Mouse (Mus musculus) CH12.LX (cell line): ENCODE data around the gene Arhgap29. TPM values are rescaled to one million over a fixed set of nuclear protein-coding genes. Genes with fewer than 3 reads are reported as not detected.

Experiments used
- DNase-seq: peaks from one replicate; pipeline ENCODE4 v3.0.0-alpha.2; 2013; ENCODE audit errors: extremely low read depth
- H3K27ac ChIP-seq: 2 replicates; pipeline ENCODE4 v1.5.1; 2012; ENCODE audit warnings: low read depth, mild to moderate bottlenecking, control low read depth, moderate library complexity; ENCODE audit not compliant: insufficient read depth
- H3K27me3 ChIP-seq: replicated peaks from 2 replicates; pipeline ENCODE3; 2012; ENCODE audit warnings: inconsistent platforms
- H3K36me3 ChIP-seq, 2 experiments: replicated peaks in 1 of 2; 2 replicates each; pipeline versions ENCODE3 to v1.6.1; 2012; ENCODE audit warnings: inconsistent platforms in 1 of 2, low read length in 1 of 2, mild to moderate bottlenecking in 1 of 2, mixed read lengths in 1 of 2, moderate library complexity in 1 of 2; ENCODE audit not compliant: control insufficient read depth in 1 of 2, insufficient read depth in 1 of 2
- H3K4me1 ChIP-seq, 2 experiments: 2 replicates each; pipeline ENCODE4 v1.6.1; 2012; ENCODE audit warnings: inconsistent platforms in 1 of 2, moderate library complexity in 1 of 2; ENCODE audit not compliant: insufficient read depth in 2 of 2, control insufficient read depth in 1 of 2
- H3K4me2 ChIP-seq: 2 replicates; pipeline ENCODE4 v1.6.1; 2012; ENCODE audit warnings: low read depth, mild to moderate bottlenecking, control low read depth; ENCODE audit not compliant: poor library complexity, insufficient read depth, severe bottlenecking
- H3K4me3 ChIP-seq, 3 experiments: fragments of 150-350 bp in 1 of 3; sonication (generic) in 1 of 3; replicated peaks in 1 of 3; 2 replicates each; pipeline versions ENCODE3 to v1.5.1; 2011 to 2012; ENCODE audit warnings: low read depth in 2 of 3, low read length in 2 of 3, mild to moderate bottlenecking in 2 of 3, moderate library complexity in 2 of 3, control low read depth in 1 of 3, improper control_type of control experiment in 1 of 3, inconsistent platforms in 1 of 3, mixed read lengths in 1 of 3; ENCODE audit not compliant: poor library complexity in 1 of 3
- H3K79me2 ChIP-seq: replicated peaks from 2 replicates; pipeline ENCODE4 v1.6.1; 2012; ENCODE audit warnings: mild to moderate bottlenecking, moderate library complexity; ENCODE audit not compliant: control insufficient read depth, poor library complexity, insufficient read depth, severe bottlenecking; ENCODE audit errors: extremely low read depth
- H3K9ac ChIP-seq: 2 replicates; pipeline ENCODE4 v1.6.1; 2012; ENCODE audit warnings: low read depth, mild to moderate bottlenecking, control low read depth, moderate library complexity; ENCODE audit not compliant: insufficient read depth
- H3K9me3 ChIP-seq: replicated peaks from 2 replicates; pipeline ENCODE3; 2012; ENCODE audit warnings: low read length, inconsistent platforms, mixed read lengths
- CTCF ChIP-seq, 2 experiments: IDR thresholded peaks in 1 of 2; conservative IDR thresholded peaks in 1 of 2; 2 replicates each; pipeline ENCODE4 v1.5.1; 2011 to 2012; ENCODE audit warnings: low read depth in 2 of 2, low read length in 2 of 2, improper control_type of control experiment in 1 of 2, inconsistent platforms in 1 of 2, mild to moderate bottlenecking in 1 of 2, moderate library complexity in 1 of 2
- GABPA ChIP-seq: IDR thresholded peaks from 2 replicates; pipeline ENCODE4 v1.6.1; 2012; ENCODE audit warnings: low read depth, low read length, improper control_type of control experiment, inconsistent platforms; ENCODE audit not compliant: insufficient replicate concordance
- JUN ChIP-seq: IDR thresholded peaks from 2 replicates; pipeline ENCODE4 v1.6.1; 2011; ENCODE audit warnings: low read depth, mild to moderate bottlenecking, low read length, improper control_type of control experiment, moderate library complexity; ENCODE audit not compliant: insufficient read depth
- MAFK ChIP-seq: IDR thresholded peaks from 2 replicates; pipeline ENCODE4 v1.6.1; 2011; ENCODE audit warnings: low read length, improper control_type of control experiment; ENCODE audit not compliant: insufficient replicate concordance
- MXI1 ChIP-seq: IDR thresholded peaks from 2 replicates; pipeline ENCODE4 v1.6.1; 2011; ENCODE audit warnings: mild to moderate bottlenecking, low read depth, low read length, improper control_type of control experiment
- MYC ChIP-seq: IDR thresholded peaks from 2 replicates; pipeline ENCODE4 v1.6.1; 2011; ENCODE audit warnings: low read depth, mild to moderate bottlenecking, improper control_type of control experiment, low read length
- NELFE ChIP-seq: IDR thresholded peaks from 2 replicates; pipeline ENCODE4 v1.6.1; 2011; ENCODE audit warnings: low read depth, low read length, improper control_type of control experiment
- POLR2A ChIP-seq: IDR thresholded peaks from 2 replicates; pipeline ENCODE4 v1.6.1; 2011; ENCODE audit warnings: low read depth, mild to moderate bottlenecking, improper control_type of control experiment, low read length
- POLR2AphosphoS2 ChIP-seq: IDR thresholded peaks from 2 replicates; pipeline ENCODE4 v1.6.1; 2011; ENCODE audit warnings: low read depth, low read length, improper control_type of control experiment
- RAD21 ChIP-seq: IDR thresholded peaks from 2 replicates; pipeline ENCODE4 v1.6.1; 2011; ENCODE audit warnings: low read depth, mild to moderate bottlenecking, low read length, improper control_type of control experiment, moderate library complexity
- RCOR1 ChIP-seq: conservative IDR thresholded peaks from 2 replicates; pipeline ENCODE4 v1.6.1; 2012; ENCODE audit warnings: low read depth, mild to moderate bottlenecking, inconsistent platforms, low read length, improper control_type of control experiment
- UBTF ChIP-seq: IDR thresholded peaks from 2 replicates; pipeline ENCODE4 v1.6.1; 2012; ENCODE audit warnings: low read depth, mild to moderate bottlenecking, inconsistent platforms, low read length, improper control_type of control experiment, moderate library complexity
- USF2 ChIP-seq: conservative IDR thresholded peaks from 2 replicates; pipeline ENCODE4 v1.6.1; 2011; ENCODE audit warnings: low read depth, low read length, improper control_type of control experiment
- ZNF384 ChIP-seq: IDR thresholded peaks from 2 replicates; pipeline ENCODE4 v1.6.1; 2012; ENCODE audit warnings: low read depth, low read length, improper control_type of control experiment, inconsistent platforms
- dilution Hi-C: fragments of 300-500 bp; cut with MboI; formaldehyde crosslinking; loops from 2 replicates; pipeline ENCODE4 v1.14.3; 2020; ENCODE audit warnings: low sequenced_read_pairs; ENCODE audit not compliant: extremely low pct_unique_long_range_greater_than_20kb, extremely low pct_ligation_motif_present
- in situ Hi-C: fragments of 300-500 bp; cut with MboI; formaldehyde crosslinking; loops from 3 replicates; pipeline ENCODE4 v1.14.3; 2019; ENCODE audit warnings: low sequenced_read_pairs, low pct_ligation_motif_present, low pct_unique_long_range_greater_than_20kb, mixed read lengths
- polyA plus RNA-seq: library from polyadenylated mRNA; unstranded; fragments of >175 nt; gene quantifications from 2 replicates; pipeline ENCODE4 v1.2.1, GENCODE M21; 2012; ENCODE audit warnings: low read depth; ENCODE audit not compliant: insufficient read length
- total RNA-seq, 2 experiments: library from RNA; depleted of rRNA; stranded (reverse); fragments of 300-350 nt in 1 of 2; fragments of >200 nt in 1 of 2; gene quantifications; 2 replicates each; pipeline ENCODE4 v1.2.3; 2012 to 2014

Arhgap29 gene
- total and polyA plus RNA-seq, 3 experiments = 19.7 to 53.7 (median 37.0) TPM

DNA sequence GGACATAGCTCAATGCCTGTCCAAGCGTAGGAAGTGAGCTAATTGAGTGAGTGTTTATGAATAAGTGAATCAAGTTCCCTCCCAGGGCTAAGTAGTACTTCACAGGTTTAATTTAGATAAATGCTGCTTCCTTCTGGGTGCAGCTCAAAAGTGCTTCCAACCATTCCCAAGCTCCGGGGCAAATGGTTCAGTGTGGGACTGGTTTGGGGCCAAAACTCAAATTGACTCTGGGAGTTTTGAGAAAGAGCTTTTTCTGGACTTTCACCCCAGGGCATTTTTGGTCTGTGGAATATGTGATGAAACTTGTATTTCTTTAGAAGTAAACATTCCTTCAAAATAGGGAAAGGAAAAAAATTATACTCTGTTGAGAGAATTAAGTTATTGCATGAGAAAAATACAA, 16.1 kb upstream of the Arhgap29 start:
- TF ChIP-seq GABPA (no peak), MYC (no peak), USF2 (no peak)
- H3K36me3 ChIP-seq = no peaks in the 10 kb centered on the region
- no peaks in the 10 kb centered on the region for H3K27me3 ChIP-seq
- dilution Hi-C loops = no loop called here
- no peak for DNase-seq
- H3K4me2 ChIP-seq = no peak overlapping the region
- H3K4me3 ChIP-seq = no peak overlapping the region
- H3K79me2 ChIP-seq = no peaks in the 10 kb centered on the region
- H3K27ac ChIP-seq = no peak overlapping the region
- no peaks in the 10 kb centered on the region for H3K9me3 ChIP-seq
- peaks cover 10 to 22% of the 10 kb centered on the region in 2 experiments for H3K4me1 ChIP-seq
- in situ Hi-C loops = no loop called here
- no peak overlapping the region for H3K9ac ChIP-seq

DNA sequence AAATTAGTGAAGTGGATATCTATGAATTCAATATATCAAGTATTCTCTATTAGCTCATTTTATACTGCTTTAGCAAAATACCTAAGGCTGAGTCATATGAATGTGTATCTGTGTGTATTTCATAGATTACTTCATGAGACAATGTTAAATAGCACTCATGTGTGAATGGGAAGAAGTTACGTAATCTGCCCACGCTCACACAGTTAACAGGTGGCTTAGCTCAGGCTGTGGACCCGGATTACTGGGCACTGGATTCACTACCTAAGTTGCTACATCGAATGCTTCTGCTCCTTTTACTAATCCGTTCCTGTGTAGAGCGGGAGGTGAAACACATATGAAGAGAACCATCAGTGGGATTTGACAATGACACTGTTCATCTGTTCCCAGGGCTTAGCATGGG, 15.3 kb upstream of the Arhgap29 start:
- in situ Hi-C loops = no loop called here
- H3K4me3 ChIP-seq = no peak overlapping the region
- peaks cover 11 to 24% of the 10 kb centered on the region in 2 experiments for H3K4me1 ChIP-seq
- TF ChIP-seq RCOR1 (no peak), POLR2A (no peak), NELFE (no peak), POLR2AphosphoS2 (no peak), RAD21 (no peak), ZNF384 (no peak), GABPA (no peak)
- no peak for DNase-seq
- no peak overlapping the region for H3K9ac ChIP-seq
- no peaks in the 10 kb centered on the region for H3K79me2 ChIP-seq
- H3K36me3 ChIP-seq = no peaks in the 10 kb centered on the region
- no peaks in the 10 kb centered on the region for H3K9me3 ChIP-seq
- H3K27ac ChIP-seq = no peak overlapping the region
- no peaks in the 10 kb centered on the region for H3K27me3 ChIP-seq
- H3K4me2 ChIP-seq = no peak overlapping the region
- dilution Hi-C loops = no loop called here

DNA sequence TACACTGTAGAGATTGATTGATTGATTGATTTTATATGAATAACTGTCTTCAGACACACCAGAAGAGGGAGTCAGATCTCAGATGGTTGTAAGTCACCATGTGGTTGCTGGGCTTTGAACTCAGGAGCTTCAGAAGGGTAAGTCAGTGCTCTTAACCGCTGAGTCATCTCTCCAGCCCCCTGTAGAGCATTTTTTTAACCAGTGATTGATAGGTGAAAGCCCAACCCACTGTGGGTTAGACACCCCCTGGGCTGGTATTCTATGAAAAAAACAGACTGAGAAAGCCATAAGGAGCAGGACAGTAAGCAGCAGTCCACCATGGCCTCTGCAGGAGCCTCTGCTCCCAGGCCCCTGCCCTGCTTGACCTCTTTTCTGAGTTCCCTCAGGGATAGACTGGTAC, 12.7 kb upstream of the Arhgap29 start:
- Histone ChIP-seq H3K79me2 (no peaks in the 10 kb centered on the region), H3K9me3 (no peaks in the 10 kb centered on the region), H3K36me3 (no peaks in the 10 kb centered on the region), H3K4me2 (no peak overlapping the region), H3K9ac (no peak overlapping the region), H3K4me1 (peaks cover 11 to 24% of the 10 kb centered on the region in 2 experiments), H3K4me3 (no peak overlapping the region), H3K27ac (no peak overlapping the region), H3K27me3 (no peaks in the 10 kb centered on the region)
- TF ChIP-seq CTCF (conservative IDR thresholded peaks at IDR 0.05 in 1 of 2, IDR thresholded peaks at IDR 0.05 in 1 of 2; ENCODE audit: low read depth in 2 of 2, low read length in 2 of 2) = 0 out of 4 replicates have a peak, but pooled peaks of 1 of the 2 experiments have one; percentile 1
- no peak for TF ChIP-seq UBTF
- no peak for TF ChIP-seq MYC
- no peak for TF ChIP-seq GABPA
- TF ChIP-seq ZNF384 = peak; percentile 72
- TF ChIP-seq MAFK = peak; percentile 49; the same call in 1 of the 2 replicates
- TF ChIP-seq MXI1 = no peak
- no peak for TF ChIP-seq JUN
- TF ChIP-seq RAD21 = no peak
- dilution Hi-C loops (no loop called here), in situ Hi-C loops (no loop called here)
- DNase-seq = peak; percentile 33
